Mouse (Mus musculus): ENCODE results near the gene Pon1.

Gene Pon1

GRCm38 (mm10) chr6:5120229-5120628, 73.5 kb downstream of the Pon1 start:
- no peak for DNase-seq

DNA sequence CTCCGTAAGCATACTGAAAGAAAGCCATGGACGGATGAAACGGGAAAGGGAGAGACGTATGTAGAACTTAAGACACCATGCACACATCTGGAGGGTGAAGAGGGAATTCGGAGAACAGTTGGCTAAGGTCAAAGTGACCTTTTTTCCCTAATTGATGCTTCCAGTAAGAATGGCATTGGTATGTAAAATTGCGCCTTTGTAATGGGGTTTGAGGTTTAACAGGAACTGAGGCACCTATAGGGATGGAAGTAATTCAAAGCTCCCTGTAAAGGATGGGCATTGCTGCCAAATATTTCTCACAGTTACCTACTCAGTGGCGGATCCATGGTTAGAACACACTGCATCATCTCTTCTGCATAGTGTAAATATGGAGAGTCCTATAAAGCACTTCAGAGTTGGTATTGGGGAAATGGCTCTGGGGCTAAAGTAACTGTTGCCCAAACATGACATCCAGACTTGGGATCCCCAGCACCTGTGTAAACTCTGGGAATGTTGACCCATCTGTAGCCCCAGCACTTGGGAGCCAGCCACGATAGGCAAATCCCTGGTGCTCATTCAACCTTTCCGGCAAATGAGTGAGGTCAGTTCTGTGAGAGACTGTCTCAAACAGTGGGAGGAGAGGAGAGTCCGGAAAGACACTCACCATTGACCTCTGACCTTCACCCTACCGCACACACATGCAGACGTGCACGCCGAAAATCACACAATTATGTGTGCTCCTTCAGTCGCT, 74.4 kb downstream of the Pon1 start:
- DNase-seq = no peak
